Mouse (Mus musculus): Measurements from ENCODE around the gene Mitf. TPM values are rescaled to one million over a fixed set of nuclear protein-coding genes. Genes with fewer than 3 reads are reported as not detected.

The Mitf gene
- polyA plus RNA-seq, 1 experiment from 2014 or later: 1.1 TPM

DNA sequence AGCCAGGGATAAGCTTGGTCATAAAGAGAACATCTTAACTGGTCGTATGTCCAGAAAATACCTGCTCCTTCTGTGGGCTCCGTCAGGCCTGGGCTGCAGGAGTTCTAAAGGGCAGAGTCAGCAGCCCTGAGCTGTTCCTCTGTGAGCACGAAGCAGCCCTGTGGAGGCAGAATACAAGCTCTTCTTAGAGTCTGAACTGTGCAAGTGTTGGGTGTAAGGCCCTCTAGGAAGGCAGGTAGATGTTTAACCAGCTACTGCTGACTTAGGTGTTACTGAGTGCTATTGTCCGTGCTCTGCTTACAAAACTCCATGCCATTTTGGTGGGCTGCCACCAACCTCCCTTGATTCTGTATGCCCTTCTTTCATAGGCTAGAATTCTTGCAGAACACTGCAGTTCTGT lies 151.4 kb downstream of the Mitf start:
- Histone ChIP-seq H3K4me1 (replicated peaks) (no peaks in the 10 kb centered on the region), H3K4me3 (no peak overlapping the region), H3K27ac (replicated peaks) (no peak overlapping the region), H3K9ac (no peak overlapping the region), H3K4me2 (no peak overlapping the region), H3K27me3 (no peaks in the 10 kb centered on the region), H3K36me3 (no peaks in the 10 kb centered on the region), H3K9me3 (no peaks in the 10 kb centered on the region)
- no peak for ATAC-seq (ENCODE audit: low read depth)
- 88% methylated on average over 4 of the region's 4 CpGs for WGBS

DNA sequence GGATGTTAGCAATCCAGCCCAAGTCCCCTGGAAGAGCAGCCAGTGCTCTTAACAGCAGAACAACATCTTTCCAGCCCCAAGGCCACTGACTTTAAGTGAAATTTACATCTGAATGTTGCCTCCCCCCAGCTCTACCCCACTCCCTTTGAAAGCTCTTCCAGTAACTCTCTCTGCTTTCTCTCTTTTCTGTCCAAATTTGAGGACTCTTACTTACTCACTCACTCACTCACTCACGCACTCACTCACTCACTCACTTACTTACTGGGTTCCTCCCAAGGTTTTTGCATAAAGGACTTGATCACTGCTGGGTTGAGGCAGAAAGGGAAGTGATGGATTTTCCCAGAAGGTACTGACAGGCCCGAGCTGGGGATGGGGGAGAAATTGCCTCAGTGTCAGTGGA lies 154.9 kb downstream of the Mitf start:
- Histone ChIP-seq H3K9me3 (no peaks in the 10 kb centered on the region), H3K4me2 (no peak overlapping the region), H3K4me1 (replicated peaks) (no peaks in the 10 kb centered on the region), H3K9ac (no peak overlapping the region), H3K36me3 (no peaks in the 10 kb centered on the region), H3K4me3 (no peak overlapping the region), H3K27ac (replicated peaks) (no peak overlapping the region), H3K27me3 (no peaks in the 10 kb centered on the region)
- no peak for ATAC-seq (ENCODE audit: low read depth)
- 23% methylated on average over 2 of the region's 2 CpGs for WGBS

DNA sequence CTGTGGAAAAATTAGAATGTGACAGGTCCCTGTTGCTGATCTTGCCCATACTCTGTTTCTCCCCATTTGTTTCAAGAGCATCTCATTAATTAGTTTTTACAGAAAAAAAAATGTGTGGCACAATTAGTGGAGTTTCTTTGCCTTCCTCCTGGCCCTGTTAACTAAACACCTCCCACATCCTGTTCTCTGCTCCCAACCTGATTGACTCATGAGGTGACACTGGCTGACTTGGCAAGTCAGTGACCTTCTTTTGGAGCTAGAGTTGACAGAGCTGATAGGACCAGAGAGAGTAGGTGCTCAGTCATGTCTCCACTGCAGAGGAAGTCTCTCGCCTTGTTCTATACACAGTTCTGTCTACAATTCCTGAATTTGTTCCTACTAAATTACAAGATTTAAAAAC lies 155.5 kb downstream of the Mitf start:
- no peak overlapping the region for H3K4me2 ChIP-seq
- no peak overlapping the region for H3K9ac ChIP-seq

DNA sequence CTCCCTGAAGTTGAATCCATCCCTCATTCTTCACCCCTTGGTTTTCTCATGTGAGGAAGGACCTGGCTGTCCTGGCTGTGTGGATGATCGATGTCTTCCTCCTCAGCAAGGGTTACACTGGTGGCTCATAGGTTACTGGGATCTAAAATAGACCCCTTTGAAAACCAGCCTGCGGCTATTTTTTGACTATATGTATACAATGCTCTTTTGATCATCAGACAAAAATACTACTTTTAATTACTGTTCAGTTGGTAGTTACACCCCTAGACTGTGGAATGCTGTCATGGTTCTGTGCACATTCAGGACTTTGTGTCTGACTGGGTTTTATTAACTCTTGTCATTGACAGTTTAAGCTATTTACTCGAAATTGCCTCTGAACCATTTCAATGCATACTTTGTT lies 157.9 kb downstream of the Mitf start:
- Histone ChIP-seq H3K36me3 (no peaks in the 10 kb centered on the region), H3K4me3 (no peak overlapping the region), H3K9ac (no peak overlapping the region), H3K4me2 (no peak overlapping the region), H3K27ac (replicated peaks) (no peak overlapping the region), H3K4me1 (replicated peaks) (no peaks in the 10 kb centered on the region), H3K27me3 (no peaks in the 10 kb centered on the region), H3K9me3 (no peaks in the 10 kb centered on the region)
- 68% methylated on average over 3 of the region's 3 CpGs for WGBS
- ATAC-seq (ENCODE audit: low read depth): no peak

More for the DNA sequence above, 155.5 kb downstream of the Mitf start:
- no peak for ATAC-seq (ENCODE audit: low read depth)
- Histone ChIP-seq H3K9me3 (no peaks in the 10 kb centered on the region), H3K4me3 (no peak overlapping the region), H3K4me1 (replicated peaks) (no peaks in the 10 kb centered on the region), H3K27ac (replicated peaks) (no peak overlapping the region), H3K27me3 (no peaks in the 10 kb centered on the region), H3K36me3 (no peaks in the 10 kb centered on the region)
- 84% methylated on average over 1 of the region's 1 CpGs for WGBS

DNA sequence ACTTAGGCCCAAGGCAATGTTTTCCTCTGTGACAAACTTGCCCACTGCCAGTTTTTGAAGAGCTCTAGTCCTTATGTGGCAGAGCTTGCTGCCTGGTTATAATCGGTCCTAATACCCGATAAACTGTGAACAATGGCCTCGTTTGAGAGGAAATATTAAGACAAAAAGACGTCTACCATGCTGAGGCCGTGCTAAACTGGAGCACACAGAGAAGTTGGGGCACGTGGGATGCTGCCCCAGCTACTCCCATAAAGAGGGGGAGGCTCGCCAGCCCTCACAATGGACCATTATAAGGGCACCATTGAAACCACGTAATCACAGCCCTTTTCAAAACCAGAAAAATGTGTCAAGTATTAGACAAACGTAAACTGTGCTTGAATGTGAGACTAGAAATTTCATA lies 174.8 kb downstream of the Mitf start:
- ATAC-seq (ENCODE audit: low read depth): no peak
- no peak overlapping the region for H3K4me3 ChIP-seq
- no peak overlapping the region for H3K9ac ChIP-seq
- no peaks in the 10 kb centered on the region for H3K9me3 ChIP-seq
- no peak overlapping the region for H3K4me2 ChIP-seq
- H3K27ac ChIP-seq (replicated peaks): no peak overlapping the region
- WGBS: 44% methylated on average over 9 of the region's 9 CpGs
- no peaks in the 10 kb centered on the region for H3K27me3 ChIP-seq
- H3K4me1 ChIP-seq (replicated peaks): no peaks in the 10 kb centered on the region
- H3K36me3 ChIP-seq: no peaks in the 10 kb centered on the region

DNA sequence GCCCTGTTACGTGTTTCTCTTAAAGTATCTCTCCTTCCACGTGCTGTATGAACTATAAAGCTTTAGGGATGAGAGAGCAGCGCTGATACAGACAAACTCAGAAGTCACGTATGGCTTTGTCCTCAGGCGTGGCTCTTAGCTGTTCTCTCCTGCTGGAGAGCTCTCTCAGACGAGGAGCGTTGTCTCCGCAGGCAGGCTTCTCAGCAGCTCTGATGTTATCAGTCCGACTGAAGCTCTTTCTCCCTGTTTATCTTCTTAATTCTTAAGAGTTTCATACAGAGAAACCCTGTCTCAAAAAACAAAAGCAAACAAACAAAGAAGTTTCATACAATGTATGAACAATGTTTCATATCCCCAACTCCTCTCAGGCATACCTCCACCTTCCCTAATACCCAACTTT lies 178.8 kb downstream of the Mitf start:
- Histone ChIP-seq H3K4me2 (no peak overlapping the region), H3K36me3 (no peaks in the 10 kb centered on the region), H3K4me1 (replicated peaks) (no peaks in the 10 kb centered on the region), H3K27ac (replicated peaks) (no peak overlapping the region), H3K27me3 (no peaks in the 10 kb centered on the region; the same call in 1 of the 2 replicates), H3K9ac (no peak overlapping the region), H3K4me3 (no peak overlapping the region), H3K9me3 (no peaks in the 10 kb centered on the region)
- no peak for ATAC-seq (ENCODE audit: low read depth)
- WGBS: 71% methylated on average over 9 of the region's 9 CpGs

DNA sequence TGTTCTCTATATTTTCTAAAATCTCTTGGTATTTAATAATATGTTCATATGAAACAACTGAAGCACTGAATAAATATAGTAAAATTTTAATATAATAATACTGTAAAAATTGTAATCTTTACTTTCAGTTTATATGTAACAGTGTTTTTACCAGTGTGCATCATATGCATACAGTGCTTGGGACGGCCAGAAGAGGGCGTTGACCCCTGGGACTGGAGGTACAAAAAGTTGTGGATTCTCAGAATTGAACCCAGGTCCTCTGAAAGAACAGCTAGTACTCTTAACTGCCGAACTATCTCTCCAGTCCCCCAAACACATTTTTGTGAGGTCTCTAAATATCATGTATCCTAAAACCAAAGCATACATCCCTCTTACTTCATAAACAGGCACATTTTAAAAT lies 179.6 kb downstream of the Mitf start:
- no peak overlapping the region for H3K27ac ChIP-seq (replicated peaks)
- no peak overlapping the region for H3K4me3 ChIP-seq
- H3K4me2 ChIP-seq: no peak overlapping the region
- peaks cover 3% of the 10 kb centered on the region; the same call in 1 of the 2 replicates for H3K4me1 ChIP-seq (replicated peaks)
- H3K27me3 ChIP-seq: no peaks in the 10 kb centered on the region; the same call in 1 of the 2 replicates
- no peaks in the 10 kb centered on the region for H3K36me3 ChIP-seq
- no peak overlapping the region for H3K9ac ChIP-seq
- no peaks in the 10 kb centered on the region for H3K9me3 ChIP-seq
- 84% methylated on average over 3 of the region's 3 CpGs for WGBS
- no peak for ATAC-seq (ENCODE audit: low read depth)

DNA sequence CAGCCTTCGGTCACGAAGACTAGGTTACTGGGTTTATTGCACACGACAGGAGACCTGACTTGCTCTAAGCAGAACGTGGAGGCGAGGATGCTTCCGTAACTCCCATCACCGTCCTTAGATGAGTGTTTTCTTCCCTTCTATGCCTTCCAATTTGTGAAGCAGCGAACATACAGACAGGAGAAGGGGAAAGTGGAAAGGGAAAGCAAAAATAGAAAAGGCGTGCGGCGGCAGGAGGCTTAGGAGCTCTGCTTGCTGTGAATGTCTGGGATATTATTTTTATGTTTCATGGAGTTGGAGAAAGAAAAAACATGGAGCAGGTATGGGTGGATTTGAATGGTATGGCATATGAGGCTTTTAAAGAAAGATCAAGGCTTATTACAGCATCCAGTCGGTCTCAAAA lies 186.7 kb downstream of the Mitf start:
- Histone ChIP-seq H3K9ac (no peak overlapping the region), H3K36me3 (no peaks in the 10 kb centered on the region), H3K4me3 (no peak overlapping the region), H3K4me2 (no peak overlapping the region), H3K4me1 (replicated peaks) (peaks cover 17% of the 10 kb centered on the region), H3K27ac (replicated peaks) (no peak overlapping the region), H3K9me3 (no peaks in the 10 kb centered on the region), H3K27me3 (peaks cover 3% of the 10 kb centered on the region; the same call in 1 of the 2 replicates)
- no peak for ATAC-seq (ENCODE audit: low read depth)
- WGBS: 88% methylated on average over 12 of the region's 12 CpGs

DNA sequence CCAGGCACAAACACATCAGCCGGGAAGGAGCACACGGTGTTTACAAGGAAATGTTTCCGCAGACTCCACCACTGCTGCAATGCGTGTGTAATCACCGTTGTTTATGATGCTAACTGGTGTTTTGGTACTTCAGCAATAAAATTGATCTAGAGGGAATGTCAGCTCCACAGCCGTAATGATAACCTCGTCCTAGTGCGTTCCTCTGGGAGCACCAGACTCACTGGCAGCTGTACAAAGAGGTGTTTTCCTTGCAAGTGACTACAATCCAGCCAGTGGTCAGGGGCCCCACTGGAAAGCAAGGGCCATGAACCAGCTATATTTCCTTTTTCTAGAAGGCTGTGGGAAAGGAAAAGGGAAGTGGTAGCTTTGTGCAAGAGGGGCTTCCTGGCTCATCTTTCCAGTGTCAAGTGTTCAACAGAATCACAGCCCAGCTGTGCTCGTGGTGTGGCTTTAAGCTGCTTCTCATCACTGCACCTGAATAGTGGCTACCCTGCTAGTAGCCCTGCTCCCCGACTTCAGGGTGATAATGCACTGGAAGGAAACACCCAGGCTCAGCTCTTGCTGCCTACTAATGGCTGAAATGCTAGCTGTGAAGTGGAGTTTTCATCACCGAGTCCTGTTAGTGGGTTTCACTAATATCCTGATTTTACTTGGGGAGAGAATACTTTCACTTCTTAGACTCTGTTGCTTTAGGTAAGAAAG lies 188.9 kb downstream of the Mitf start:
- no peak overlapping the region for H3K27ac ChIP-seq (replicated peaks)
- no peak overlapping the region for H3K9ac ChIP-seq
- no peaks in the 10 kb centered on the region for H3K36me3 ChIP-seq
- no peak overlapping the region for H3K4me3 ChIP-seq
- WGBS: 51% methylated on average over 11 of the region's 11 CpGs
- no peak overlapping the region for H3K4me2 ChIP-seq
- 0 out of 2 replicates have a peak, but pooled peaks cover 3% of the 10 kb centered on the region for H3K27me3 ChIP-seq
- peaks cover 17% of the 10 kb centered on the region for H3K4me1 ChIP-seq (replicated peaks)
- H3K9me3 ChIP-seq: no peaks in the 10 kb centered on the region
- peak; percentile 61; the same call in 1 of the 2 replicates for ATAC-seq (ENCODE audit: low read depth)

DNA sequence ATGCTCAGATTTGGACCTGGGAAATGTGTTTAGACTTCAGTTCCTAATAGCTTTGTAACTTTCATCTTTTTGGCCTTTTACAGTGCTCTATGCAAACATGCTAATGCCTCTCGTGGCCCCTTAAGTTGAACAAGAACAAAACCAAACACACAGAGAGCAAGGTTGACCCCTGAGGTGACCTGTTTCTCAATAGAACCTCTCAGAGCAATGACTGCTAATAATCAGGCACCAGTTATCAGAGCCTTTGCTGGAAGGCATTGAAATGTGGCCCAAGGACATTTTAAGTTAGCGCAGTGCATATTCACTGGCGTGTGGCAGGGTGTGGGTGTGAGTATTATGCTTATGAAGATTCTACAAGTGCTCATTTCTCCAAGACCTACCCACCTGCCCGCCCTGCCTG lies 194.7 kb downstream of the Mitf start:
- Histone ChIP-seq H3K4me1 (replicated peaks) (no peaks in the 10 kb centered on the region), H3K27ac (replicated peaks) (no peak overlapping the region), H3K9ac (no peak overlapping the region), H3K4me2 (no peak overlapping the region), H3K27me3 (no peaks in the 10 kb centered on the region; the same call in 1 of the 2 replicates), H3K4me3 (no peak overlapping the region), H3K9me3 (no peaks in the 10 kb centered on the region), H3K36me3 (no peaks in the 10 kb centered on the region)
- 38% methylated on average over 4 of the region's 4 CpGs for WGBS
- ATAC-seq (ENCODE audit: low read depth): no peak

DNA sequence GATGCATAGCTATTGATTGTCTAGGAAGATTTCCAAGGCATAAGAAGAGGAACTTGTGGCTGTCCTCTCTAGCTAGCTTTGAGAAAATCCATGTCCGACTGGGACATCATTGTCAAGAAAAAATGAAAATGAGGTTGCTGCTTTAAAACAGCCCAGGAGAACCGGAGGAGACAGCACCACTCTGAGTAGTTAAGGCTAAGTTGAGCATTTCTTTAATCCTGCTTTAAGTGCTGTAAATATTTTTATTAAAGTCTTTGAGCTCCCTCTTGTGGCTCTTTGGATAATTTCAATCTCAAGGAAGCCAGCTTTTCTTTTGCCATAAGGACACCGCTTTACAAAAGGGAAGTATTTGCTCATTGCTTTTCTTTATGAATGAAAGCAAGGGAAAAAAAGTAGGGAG lies 196.3 kb downstream of the Mitf start:
- WGBS: 26% methylated on average over 3 of the region's 3 CpGs
- no peaks in the 10 kb centered on the region for H3K9me3 ChIP-seq
- no peak overlapping the region for H3K4me3 ChIP-seq
- ATAC-seq (ENCODE audit: low read depth): peak; percentile 15; the same call in 1 of the 2 replicates
- H3K36me3 ChIP-seq: no peaks in the 10 kb centered on the region
- H3K27ac ChIP-seq (replicated peaks): no peak overlapping the region
- peaks cover 4% of the 10 kb centered on the region for H3K27me3 ChIP-seq
- H3K4me1 ChIP-seq (replicated peaks): no peaks in the 10 kb centered on the region
- no peak overlapping the region for H3K9ac ChIP-seq
- H3K4me2 ChIP-seq: no peak overlapping the region

DNA sequence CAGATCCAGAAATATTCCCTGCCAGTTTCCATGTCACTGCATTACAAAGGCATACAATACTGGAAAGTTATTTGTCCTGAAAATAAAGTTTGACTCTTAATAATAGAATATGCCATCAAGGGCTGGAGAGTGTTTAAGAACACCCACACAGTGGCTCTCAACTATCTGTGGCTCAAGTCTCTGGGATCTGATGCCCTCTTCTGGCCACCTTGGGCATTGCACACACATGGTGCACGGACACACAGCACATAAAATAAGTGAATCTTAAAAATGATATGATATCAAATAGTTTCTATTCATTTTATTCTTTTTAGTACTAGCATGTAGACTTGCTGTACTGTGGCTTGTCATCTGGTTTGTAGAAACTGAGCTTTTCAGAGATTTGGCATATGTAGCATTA lies 198.7 kb downstream of the Mitf start:
- no peaks in the 10 kb centered on the region for H3K4me1 ChIP-seq (replicated peaks)
- H3K9ac ChIP-seq: no peak overlapping the region
- no peaks in the 10 kb centered on the region for H3K36me3 ChIP-seq
- no peak overlapping the region for H3K4me3 ChIP-seq
- no peak overlapping the region for H3K27ac ChIP-seq (replicated peaks)
- no peaks in the 10 kb centered on the region for H3K9me3 ChIP-seq
- H3K27me3 ChIP-seq: peaks cover 4% of the 10 kb centered on the region
- no peak for ATAC-seq (ENCODE audit: low read depth)
- 82% methylated on average over 1 of the region's 1 CpGs for WGBS
- no peak overlapping the region for H3K4me2 ChIP-seq

DNA sequence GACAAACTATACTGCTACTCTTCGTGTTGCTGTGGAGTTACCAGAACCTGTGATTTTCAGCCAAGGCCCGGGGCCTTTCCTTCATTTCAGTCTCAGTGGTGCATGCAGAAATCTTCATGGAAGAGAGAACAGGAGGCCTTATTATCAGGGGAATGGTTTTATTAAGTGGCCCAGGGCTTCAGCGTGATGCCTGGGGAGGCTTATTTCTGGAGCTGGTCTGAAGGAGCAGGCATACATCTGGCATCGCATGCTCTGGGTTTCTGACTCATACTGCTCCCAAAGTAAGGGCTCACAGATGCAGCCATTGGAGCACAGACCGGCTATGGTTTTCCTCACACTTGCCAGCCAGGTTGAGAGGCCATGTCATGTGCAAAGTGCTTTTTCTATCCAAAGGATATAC lies 208.2 kb downstream of the Mitf start:
- Histone ChIP-seq H3K27me3 (no peaks in the 10 kb centered on the region), H3K36me3 (no peaks in the 10 kb centered on the region), H3K9me3 (no peaks in the 10 kb centered on the region), H3K4me3 (no peak overlapping the region), H3K9ac (no peak overlapping the region), H3K4me2 (no peak overlapping the region), H3K27ac (replicated peaks) (no peak overlapping the region), H3K4me1 (replicated peaks) (no peaks in the 10 kb centered on the region)
- ATAC-seq (ENCODE audit: low read depth): no peak
- 76% methylated on average over 5 of the region's 5 CpGs for WGBS
